Mouse (Mus musculus) B cell, adult 67 days (primary cell): Measurements from ENCODE around the gene S100a7a. TPM values are rescaled to one million over a fixed set of nuclear protein-coding genes. Genes with fewer than 3 reads are reported as not detected.

Source experiments
- total RNA-seq, 2 experiments: library from RNA; stranded (reverse); gene quantifications; 4 replicates each; pipeline ENCODE4 v1.2.4; 2023

S100a7a gene
- total RNA-seq: not detected

GRCm38 (mm10) chr3:90653717-90654116, at the start of gene S100a7a:
TSS of gene S100a7a (plus strand) at chr3:90654017.

GRCm38 (mm10) chr3:90608223-90608622, 45.6 kb upstream of the S100a7a start, which contains the start of gene S100a5:
TSS of gene S100a5 (plus strand) at chr3:90608523.

GRCm38 (mm10) chr3:90612728-90613291, 41.0 kb upstream of the S100a7a start, which contains the start of gene S100a6:
TSS of gene S100a6 (plus strand) at chr3:90612882.

GRCm38 (mm10) chr3:90668846-90669245, 15.0 kb downstream of the S100a7a start, which contains the start of gene S100a8:
TSS of gene S100a8 (plus strand) at chr3:90668978.

GRCm38 (mm10) chr3:90695613-90696012, 41.8 kb downstream of the S100a7a start, which contains the start of gene S100a9:
TSS of gene S100a9 (minus strand) at chr3:90695721.

Other genes with a start within 250 kb of the S100a7a start
- gene Ints3, start 220.4 kb upstream of the S100a7a start, total RNA-seq: 10 to 100 TPM; 60.8 to 63.6 TPM
- gene Npr1, start 188.2 kb upstream of the S100a7a start, total RNA-seq: not detected
- 10 to 100 TPM; 93.4 to 97.9 TPM for gene Ilf2, start 177.9 kb upstream of the S100a7a start, total RNA-seq
- 10 to 100 TPM; 63.2 to 64.4 TPM for gene Snapin, start 163.0 kb upstream of the S100a7a start, total RNA-seq
- 100 to 1,000 TPM; 198 to 203 TPM for gene Chtop, start 144.5 kb upstream of the S100a7a start, total RNA-seq
- gene S100a1, start 139.6 kb upstream of the S100a7a start, total RNA-seq: not detected
- 10 to 100 TPM; 18.4 to 23.5 TPM for gene S100a13, start 139.6 kb upstream of the S100a7a start, total RNA-seq
- 1 to 10 TPM in 1 of 2 experiments, under 1 TPM in 1; 0.70 to 1.2 TPM for gene S100a14, start 127.2 kb upstream of the S100a7a start, total RNA-seq
- not detected for gene S100a16, start 116.8 kb upstream of the S100a7a start, total RNA-seq
- gene S100a3, start 93.4 kb upstream of the S100a7a start, total RNA-seq: not detected
- not detected for gene S100a2, start 63.8 kb upstream of the S100a7a start, total RNA-seq
- gene Gm42674, start 52.1 kb upstream of the S100a7a start, total RNA-seq: not detected
- 10 to 100 TPM; 51.9 to 57.1 TPM for gene S100a4, start 50.2 kb upstream of the S100a7a start, total RNA-seq
- gene S100a5, start 45.5 kb upstream of the S100a7a start, total RNA-seq: 1 to 10 TPM; 5.2 to 5.4 TPM
- gene S100a6, start 41.1 kb upstream of the S100a7a start, total RNA-seq: 100 to 1,000 TPM in 1 of 2 experiments, 10 to 100 TPM in 1; 78.7 to 101 TPM
- 10 to 100 TPM in 1 of 2 experiments, 1 to 10 TPM in 1; 6.8 to 14.3 TPM for gene S100a8, start 15.0 kb downstream of the S100a7a start, total RNA-seq
- gene S100a9, start 41.7 kb downstream of the S100a7a start, total RNA-seq: 10 to 100 TPM in 1 of 2 experiments, 1 to 10 TPM in 1; 9.6 to 10.5 TPM
- not detected for gene Pglyrp4, start 72.9 kb downstream of the S100a7a start, total RNA-seq
- not detected for gene Gm5849, start 123.9 kb downstream of the S100a7a start, total RNA-seq